13 mouse cellular contexts compared by ENCODE assay signal in the genomic region with DNA sequence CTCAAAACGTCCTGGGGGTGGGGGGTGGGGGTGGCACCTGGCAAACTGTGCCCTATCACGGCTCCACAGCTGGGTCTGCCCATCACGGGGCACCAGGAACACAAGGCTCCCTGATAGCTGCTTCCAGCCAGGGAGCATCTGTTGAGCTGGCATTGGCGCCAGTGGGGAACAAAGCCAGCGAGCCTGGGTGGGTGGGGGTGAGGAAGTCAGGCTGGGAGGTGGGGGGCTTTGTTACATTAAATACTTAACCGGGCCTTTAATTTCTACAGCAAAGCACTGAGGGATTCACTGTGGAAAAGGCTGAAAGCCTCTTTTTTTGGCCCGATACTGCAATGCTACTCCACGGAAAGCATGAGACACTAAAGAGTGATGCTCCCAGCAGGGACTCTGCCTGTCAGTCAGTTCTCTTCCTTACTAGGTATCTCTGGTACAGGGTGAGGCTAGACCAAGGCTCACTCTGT. TPM values are rescaled to one million over a fixed set of nuclear protein-coding genes. Genes with fewer than 3 reads are reported as not detected.
A peak's percentile ranks its signal among the peaks of the same experiment; 100 is the strongest.
DNase-seq lines count a peak whose midpoint lies in the region; ATAC-seq and TF ChIP-seq lines count a peak whose summit lies in the region.
"Had no signal": no experiment of that assay in that cellular context is flagged by ENCODE, and none has a peak within 500 bp of the region (broad histone marks: within the 10 kb centered on the region; RNA-seq: fewer than 3 reads in every experiment).

No protein-coding gene starts in this region.

- TF ChIP-seq POLR2A in kidney, adult 2 months (IDR thresholded peaks at IDR 0.05; ENCODE audit: low read depth, low read length): no peak

- H3K9me3 ChIP-seq in heart, embryonic 13.5 days: no peaks in the 10 kb centered on the region
- H3K9me3 ChIP-seq in heart, embryonic 10.5 days: no peaks in the 10 kb centered on the region
- H3K9me3 ChIP-seq in stomach, embryonic 16.5 days (replicated peaks; ENCODE audit: control insufficient read depth, low read length): no peaks in the 10 kb centered on the region
- H3K9me3 ChIP-seq in stomach, postnatal 0 days (ENCODE audit: control insufficient read depth, low read length): no peaks in the 10 kb centered on the region
- no peaks in the 10 kb centered on the region for H3K9me3 ChIP-seq in forebrain, embryonic 15.5 days
- H3K9me3 ChIP-seq: neural tube, embryonic 12.5 days had no signal

- ATAC-seq in heart, embryonic 13.5 days (ENCODE audit: extremely low read depth, insufficient number of reproducible peaks, low FRiP score, low TSS enrichment): no peak
- no peak for ATAC-seq in stomach, embryonic 16.5 days (ENCODE audit: insufficient read depth, low FRiP score)
- ATAC-seq in stomach, postnatal 0 days (ENCODE audit: low FRiP score, low TSS enrichment): no peak
- ATAC-seq in forebrain, embryonic 15.5 days (replicated peaks): peak; percentile 54; the same call in 1 of the 2 replicates

- no peaks in the 10 kb centered on the region for H3K27me3 ChIP-seq in heart, embryonic 13.5 days (replicated peaks)
- no peaks in the 10 kb centered on the region for H3K27me3 ChIP-seq in heart, embryonic 10.5 days (ENCODE audit: insufficient read depth, poor library complexity, severe bottlenecking)
- H3K27me3 ChIP-seq in stomach, embryonic 16.5 days (ENCODE audit: control insufficient read depth, insufficient read depth, low read length): no peaks in the 10 kb centered on the region
- no peaks in the 10 kb centered on the region for H3K27me3 ChIP-seq in stomach, postnatal 0 days (ENCODE audit: control insufficient read depth, insufficient read depth, low read length)
- H3K27me3 ChIP-seq in forebrain, embryonic 15.5 days: no peaks in the 10 kb centered on the region
- H3K27me3 ChIP-seq in kidney, adult 2 months (replicated peaks; ENCODE audit: control insufficient read depth, insufficient read depth, low read length): no peaks in the 10 kb centered on the region
- H3K27me3 ChIP-seq: CH12.LX; neural tube, embryonic 12.5 days had no signal

- no peak overlapping the region; the same call in 1 of the 2 replicates for H3K9ac ChIP-seq in heart, embryonic 13.5 days
- no peak overlapping the region; the same call in 1 of the 2 replicates for H3K9ac ChIP-seq in stomach, embryonic 16.5 days (ENCODE audit: low read length)
- H3K9ac ChIP-seq in stomach, postnatal 0 days (ENCODE audit: low read length): no peak overlapping the region
- H3K9ac ChIP-seq in forebrain, embryonic 15.5 days (replicated peaks): no peak overlapping the region
- H3K9ac ChIP-seq: neural tube, embryonic 12.5 days had no signal

- H3K4me1 ChIP-seq in heart, embryonic 13.5 days: peaks cover 65% of the 10 kb centered on the region
- H3K4me1 ChIP-seq in heart, embryonic 10.5 days: peaks cover 46% of the 10 kb centered on the region
- H3K4me1 ChIP-seq in stomach, embryonic 16.5 days (ENCODE audit: control insufficient read depth, insufficient read depth, low read length): peaks cover 28% of the 10 kb centered on the region
- H3K4me1 ChIP-seq in stomach, postnatal 0 days (replicated peaks; ENCODE audit: control insufficient read depth, insufficient read depth): peaks cover 6% of the 10 kb centered on the region; the same call in 1 of the 2 replicates
- H3K4me1 ChIP-seq in forebrain, embryonic 15.5 days: peaks cover 59% of the 10 kb centered on the region
- H3K4me1 ChIP-seq in kidney, adult 2 months (ENCODE audit: control insufficient read depth, insufficient read depth, low read length): peaks cover 3% of the 10 kb centered on the region; the same call in 1 of the 2 replicates

- no peak for DNase-seq in heart, embryonic 10.5 days (ENCODE audit: low spot score)
- no peak for DNase-seq in stomach, postnatal 0 days (ENCODE audit: low spot score)
- no peak for DNase-seq in spleen, postnatal 4 days (ENCODE audit: low spot score in 2 of 2)
- no peak for DNase-seq in adrenal gland, postnatal 36 days
- DNase-seq in kidney, adult 2 months: no peak
- DNase-seq: thymus, postnatal 36 days had no signal

- TF ChIP-seq CTCF in stomach, postnatal 0 days (IDR thresholded peaks at IDR 0.05; ENCODE audit: low read depth): no peak
- no peak for TF ChIP-seq CTCF in kidney, adult 2 months (conservative IDR thresholded peaks at IDR 0.05; ENCODE audit: insufficient read depth, insufficient read length, low read depth, low read length)

- WGBS in heart, embryonic 13.5 days: 36% methylated on average over 8 of the region's 8 CpGs
- WGBS in heart, embryonic 10.5 days: 32% methylated on average over 8 of the region's 8 CpGs
- WGBS in stomach, embryonic 16.5 days: 48% methylated on average over 8 of the region's 8 CpGs
- 57% methylated on average over 8 of the region's 8 CpGs for WGBS in stomach, postnatal 0 days
- 27% methylated on average over 8 of the region's 8 CpGs for WGBS in forebrain, embryonic 15.5 days
- WGBS in kidney, adult 2 months: 75% methylated on average over 8 of the region's 8 CpGs

- 0 out of 2 replicates have a peak, but pooled peaks cover 5% of the 10 kb centered on the region for H3K36me3 ChIP-seq in heart, embryonic 13.5 days
- H3K36me3 ChIP-seq in heart, embryonic 10.5 days: no peaks in the 10 kb centered on the region
- no peaks in the 10 kb centered on the region for H3K36me3 ChIP-seq in stomach, embryonic 16.5 days (ENCODE audit: control insufficient read depth, insufficient read depth, low read length)
- H3K36me3 ChIP-seq in stomach, postnatal 0 days (ENCODE audit: control insufficient read depth, insufficient read depth, low read length): no peaks in the 10 kb centered on the region
- H3K36me3 ChIP-seq in forebrain, embryonic 15.5 days: no peaks in the 10 kb centered on the region
- no peaks in the 10 kb centered on the region for H3K36me3 ChIP-seq in kidney, adult 2 months (ENCODE audit: control insufficient read depth, insufficient read depth, low read length)
- H3K36me3 ChIP-seq: neural tube, embryonic 12.5 days had no signal

- peak overlapping the region; percentile 34; the same call in 1 of the 2 replicates for H3K4me3 ChIP-seq in heart, embryonic 13.5 days
- no peak overlapping the region for H3K4me3 ChIP-seq in heart, embryonic 10.5 days
- H3K4me3 ChIP-seq in stomach, embryonic 16.5 days (replicated peaks; ENCODE audit: low read length): no peak overlapping the region
- H3K4me3 ChIP-seq in stomach, postnatal 0 days (ENCODE audit: low read depth, low read length): no peak overlapping the region
- H3K4me3 ChIP-seq in forebrain, embryonic 15.5 days: no peak overlapping the region
- no peak overlapping the region for H3K4me3 ChIP-seq in kidney, adult 2 months (ENCODE audit: insufficient read depth, low read depth, low read length)
- H3K4me3 ChIP-seq: neural tube, embryonic 12.5 days had no signal

- no peak for TF ChIP-seq EP300 in stomach, postnatal 0 days (optimal IDR thresholded peaks at IDR 0.05)

- peak overlapping the region; percentile 65 for H3K4me2 ChIP-seq in heart, embryonic 13.5 days
- H3K4me2 ChIP-seq in stomach, embryonic 16.5 days (ENCODE audit: low read depth, low read length): 0 out of 2 replicates have a peak overlapping the region, but pooled peaks have one; percentile 14
- no peak overlapping the region for H3K4me2 ChIP-seq in stomach, postnatal 0 days (replicated peaks; ENCODE audit: low read depth)
- peak overlapping the region; percentile 35; the same call in 1 of the 2 replicates for H3K4me2 ChIP-seq in forebrain, embryonic 15.5 days (replicated peaks)

- H3K27ac ChIP-seq in heart, embryonic 13.5 days (replicated peaks): peak overlapping the region; percentile 94
- H3K27ac ChIP-seq in heart, embryonic 10.5 days: no peak overlapping the region
- H3K27ac ChIP-seq in stomach, embryonic 16.5 days (ENCODE audit: low read length): no peak overlapping the region
- H3K27ac ChIP-seq in stomach, postnatal 0 days (replicated peaks): no peak overlapping the region
- H3K27ac ChIP-seq in forebrain, embryonic 15.5 days (replicated peaks): peak overlapping the region; percentile 77
- no peak overlapping the region for H3K27ac ChIP-seq in kidney, adult 2 months (ENCODE audit: insufficient read depth, low read depth, low read length)
- H3K27ac ChIP-seq: kidney, postnatal 0 days; neural tube, embryonic 12.5 days had no signal

RNA-seq across cellular contexts. Expression of a gene that starts 16.8 kb away (rescaled TPM):
- polyA plus RNA-seq in heart, embryonic 13.5 days (2015; fragmentation: Nextera tagmentation; extraction: Ambion mirVana): 7.5 and 8.1 TPM in 2 replicates
- 5.3 and 7.6 TPM in 2 replicates for polyA plus RNA-seq in heart, embryonic 10.5 days (2016; fragmentation: Nextera tagmentation; extraction: Ambion mirVana)
- 8.7 and 9.7 TPM in 2 replicates for polyA plus RNA-seq in stomach, embryonic 16.5 days (2015; fragmentation: Nextera tagmentation; extraction: Ambion mirVana)
- 6.6 and 6.9 TPM in 2 replicates for polyA plus RNA-seq in stomach, postnatal 0 days (2015; fragmentation: Nextera tagmentation; extraction: Ambion mirVana)
- 24.7 and 26.9 TPM in 2 replicates for polyA plus RNA-seq in forebrain, embryonic 15.5 days (2015; fragmentation: Nextera tagmentation; extraction: Ambion mirVana)
- total RNA-seq in adrenal gland, postnatal 36 days (2021): 1 to 10 TPM; 5.6 to 6.2 TPM
- 4.6 and 5.3 TPM in 2 replicates for polyA plus RNA-seq in kidney, adult 2 months (2012; rRNA removed)
- total RNA-seq: common myeloid progenitor, adult 5-6 weeks had no signal

RNA-seq across cellular contexts. Expression of a gene that starts 23.9 kb away (rescaled TPM):
- polyA plus RNA-seq in heart, embryonic 13.5 days (2015; fragmentation: Nextera tagmentation; extraction: Ambion mirVana): 9.7 and 10.2 TPM in 2 replicates
- polyA plus RNA-seq in heart, embryonic 10.5 days (2016; fragmentation: Nextera tagmentation; extraction: Ambion mirVana): 8.4 TPM in 2 replicates
- polyA plus RNA-seq in stomach, embryonic 16.5 days (2015; fragmentation: Nextera tagmentation; extraction: Ambion mirVana): 13.6 and 14.2 TPM in 2 replicates
- 22.3 and 22.4 TPM in 2 replicates for polyA plus RNA-seq in stomach, postnatal 0 days (2015; fragmentation: Nextera tagmentation; extraction: Ambion mirVana)
- polyA plus RNA-seq in forebrain, embryonic 15.5 days (2015; fragmentation: Nextera tagmentation; extraction: Ambion mirVana): 1.4 and 1.5 TPM in 2 replicates
- total RNA-seq in adrenal gland, postnatal 36 days (2021): 1 to 10 TPM; 3.5 to 4.6 TPM
- polyA plus RNA-seq in kidney, adult 2 months (2012; rRNA removed): 39.0 and 41.1 TPM in 2 replicates
- total RNA-seq: CH12.LX; common myeloid progenitor, adult 5-6 weeks had no signal

RNA-seq across cellular contexts. Expression of a gene that starts 28.6 kb away (rescaled TPM):
- polyA plus RNA-seq in heart, embryonic 13.5 days (2015; fragmentation: Nextera tagmentation; extraction: Ambion mirVana): 1,022 and 1,124 TPM in 2 replicates
- polyA plus RNA-seq in heart, embryonic 10.5 days (2016; fragmentation: Nextera tagmentation; extraction: Ambion mirVana): 483 and 791 TPM in 2 replicates
- 104 and 143 TPM in 2 replicates for polyA plus RNA-seq in stomach, embryonic 16.5 days (2015; fragmentation: Nextera tagmentation; extraction: Ambion mirVana)
- polyA plus RNA-seq in stomach, postnatal 0 days (2015; fragmentation: Nextera tagmentation; extraction: Ambion mirVana): 147 and 174 TPM in 2 replicates
- 13.1 and 14.1 TPM in 2 replicates for polyA plus RNA-seq in forebrain, embryonic 15.5 days (2015; fragmentation: Nextera tagmentation; extraction: Ambion mirVana)
- 10 to 100 TPM; 21.2 to 46.6 TPM for total RNA-seq in adrenal gland, postnatal 36 days (2021)
- polyA plus RNA-seq in kidney, adult 2 months (2012; rRNA removed): 548 and 676 TPM in 2 replicates
- total RNA-seq: CH12.LX had no signal

RNA-seq across cellular contexts. Expression of a gene that starts 29.7 kb away (rescaled TPM):
- 260 and 319 TPM in 2 replicates for polyA plus RNA-seq in heart, embryonic 13.5 days (2015; fragmentation: Nextera tagmentation; extraction: Ambion mirVana)
- 227 and 370 TPM in 2 replicates for polyA plus RNA-seq in heart, embryonic 10.5 days (2016; fragmentation: Nextera tagmentation; extraction: Ambion mirVana)
- polyA plus RNA-seq in stomach, embryonic 16.5 days (2015; fragmentation: Nextera tagmentation; extraction: Ambion mirVana): 9.0 and 27.1 TPM in 2 replicates
- polyA plus RNA-seq in stomach, postnatal 0 days (2015; fragmentation: Nextera tagmentation; extraction: Ambion mirVana): 21.6 and 23.4 TPM in 2 replicates
- polyA plus RNA-seq in forebrain, embryonic 15.5 days (2015; fragmentation: Nextera tagmentation; extraction: Ambion mirVana): 1.4 TPM in 1 of 2 replicates, not detected in the other
- total RNA-seq in adrenal gland, postnatal 36 days (2021): 1 to 10 TPM; 1.5 to 2.2 TPM
- 20.0 and 21.1 TPM in 2 replicates for polyA plus RNA-seq in kidney, adult 2 months (2012; rRNA removed)
- total RNA-seq: CH12.LX; common myeloid progenitor, adult 5-6 weeks had no signal

RNA-seq across cellular contexts. Expression of a gene that starts 45.6 kb away (rescaled TPM):
- polyA plus RNA-seq in heart, embryonic 13.5 days (2015; fragmentation: Nextera tagmentation; extraction: Ambion mirVana): 8.2 and 8.5 TPM in 2 replicates
- 10.6 and 12.2 TPM in 2 replicates for polyA plus RNA-seq in heart, embryonic 10.5 days (2016; fragmentation: Nextera tagmentation; extraction: Ambion mirVana)
- polyA plus RNA-seq in stomach, embryonic 16.5 days (2015; fragmentation: Nextera tagmentation; extraction: Ambion mirVana): 11.1 and 11.7 TPM in 2 replicates
- polyA plus RNA-seq in stomach, postnatal 0 days (2015; fragmentation: Nextera tagmentation; extraction: Ambion mirVana): 7.2 and 8.3 TPM in 2 replicates
- polyA plus RNA-seq in forebrain, embryonic 15.5 days (2015; fragmentation: Nextera tagmentation; extraction: Ambion mirVana): 10.9 and 11.0 TPM in 2 replicates
- total RNA-seq in adrenal gland, postnatal 36 days (2021): 1 to 10 TPM; 4.2 to 6.1 TPM
- polyA plus RNA-seq in kidney, adult 2 months (2012; rRNA removed): 3.6 and 4.3 TPM in 2 replicates

Comparison
In these comparisons a context has a peak if more than half of its experiments do, and no peak if none do; other contexts are left out.
1. H3K27ac ChIP-seq: peak in heart, embryonic 13.5 days (single experiment) and forebrain, embryonic 15.5 days (single experiment); none in heart, embryonic 10.5 days (single experiment), stomach, embryonic 16.5 days (single experiment), stomach, postnatal 0 days (single experiment) and kidney, adult 2 months (single experiment).